Mouse (Mus musculus) mature B cell (primary cell): Measurements from ENCODE around the gene Gm49387.

ENCODE experiments used
- in situ Hi-C: fragments of 300-500 bp; cut with MboI; formaldehyde crosslinking; loops from 2 replicates; pipeline ENCODE4 v1.14.3; 2019

Gm49387 gene

DNA sequence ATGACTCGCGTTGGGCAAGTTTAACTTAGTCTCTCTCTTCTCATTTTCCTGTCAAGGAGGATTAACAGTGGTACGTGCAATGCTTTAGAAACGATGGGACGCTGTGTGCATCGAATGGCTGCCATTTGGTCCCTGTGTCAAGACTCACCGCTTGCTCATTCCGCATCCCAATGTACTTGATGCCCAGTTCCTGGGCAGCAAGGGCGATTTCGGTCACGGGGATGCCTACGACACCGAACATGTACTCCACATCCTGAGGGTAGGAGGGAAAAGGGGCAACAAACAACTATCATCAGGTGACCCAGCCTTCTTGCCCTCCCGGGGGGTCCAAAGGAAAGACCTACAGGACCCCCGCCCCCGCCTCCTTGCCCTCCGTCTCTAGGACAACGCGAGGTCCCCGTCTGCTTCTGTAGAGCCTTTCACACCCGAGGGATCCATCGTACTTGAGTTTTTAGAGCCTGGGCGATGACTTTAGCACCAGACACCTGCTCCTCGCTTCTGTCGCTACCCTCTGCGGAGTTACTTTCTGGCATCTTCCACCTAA, at the start of gene Gm49387:
Gene Gm49387 (minus strand): TSS at position 533 of the 544 bp plus-strand sequence.
- in situ Hi-C loops: no loop called here

DNA sequence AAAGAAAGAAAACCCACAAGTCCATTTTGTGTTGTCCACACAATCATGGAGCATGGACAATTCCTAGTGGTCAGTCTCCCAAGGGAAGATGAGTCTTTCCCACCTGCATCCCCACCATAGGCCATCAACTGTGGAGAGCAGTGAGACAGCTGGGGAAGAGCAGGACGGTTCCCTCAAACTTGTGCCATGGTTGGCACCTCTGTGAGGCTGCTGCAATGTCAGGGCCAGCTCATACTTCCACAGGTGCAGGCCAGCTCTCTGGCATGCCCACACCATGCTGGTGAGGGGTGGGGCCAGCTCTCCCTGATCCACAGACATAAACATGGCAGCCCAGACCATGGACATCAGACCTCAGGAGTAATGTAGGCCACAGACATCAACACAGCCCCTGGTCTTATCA, 45.6 kb upstream of the Gm49387 start:
- in situ Hi-C loops: no loop called here

DNA sequence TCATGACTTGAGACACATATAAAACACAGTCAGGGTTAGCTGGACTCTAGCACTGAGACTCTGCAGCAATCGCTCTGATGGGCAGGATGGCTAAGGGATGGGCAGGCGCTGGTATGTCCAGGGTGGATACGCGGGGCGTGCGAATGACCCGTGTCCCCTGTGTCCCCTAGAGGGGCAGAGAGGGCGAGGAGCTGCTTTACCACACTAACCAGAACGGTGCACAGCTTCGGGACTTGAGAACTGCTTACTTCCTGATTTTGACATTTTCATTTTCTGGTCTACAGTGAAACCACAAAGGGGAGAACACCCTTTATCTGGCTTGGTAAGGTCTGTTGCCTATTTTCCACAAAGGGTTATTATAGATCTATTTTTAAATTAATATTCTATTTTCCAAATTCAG, 45.0 kb upstream of the Gm49387 start:
- in situ Hi-C loops: no loop called here

DNA sequence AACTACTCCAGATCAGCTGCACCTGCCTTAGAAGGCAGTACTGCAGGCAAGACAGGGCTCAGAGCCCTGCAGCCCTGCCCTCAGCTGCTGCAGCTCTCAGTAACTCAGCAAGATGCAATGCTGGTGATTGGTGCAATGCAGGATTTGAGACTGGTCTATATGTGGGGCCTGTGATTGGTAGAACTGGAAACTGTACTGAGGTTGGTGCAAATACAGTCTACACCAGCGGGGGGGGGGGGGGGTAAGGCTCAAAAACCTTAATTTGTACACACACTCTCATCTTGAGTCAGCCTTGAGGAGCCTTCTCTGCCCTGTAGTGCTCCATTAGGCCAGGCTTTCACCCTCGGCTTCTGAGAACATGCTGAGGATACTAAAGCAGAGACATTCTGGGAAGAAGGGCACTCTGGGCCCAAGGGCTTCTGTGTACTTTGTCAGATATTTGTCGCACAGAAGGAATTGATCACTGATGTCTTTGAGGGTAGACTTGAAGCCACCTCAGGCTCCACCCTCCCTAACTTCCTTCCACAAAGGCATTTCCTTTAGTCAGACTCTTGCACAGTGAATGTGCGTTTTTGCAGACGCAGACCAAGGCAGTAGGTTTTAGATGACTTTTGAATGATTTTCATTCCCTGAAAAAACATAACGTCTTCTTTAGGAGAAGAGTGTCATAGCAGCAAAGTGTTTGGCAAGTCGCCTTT, 43.8 kb upstream of the Gm49387 start:
- in situ Hi-C loops: no loop called here

DNA sequence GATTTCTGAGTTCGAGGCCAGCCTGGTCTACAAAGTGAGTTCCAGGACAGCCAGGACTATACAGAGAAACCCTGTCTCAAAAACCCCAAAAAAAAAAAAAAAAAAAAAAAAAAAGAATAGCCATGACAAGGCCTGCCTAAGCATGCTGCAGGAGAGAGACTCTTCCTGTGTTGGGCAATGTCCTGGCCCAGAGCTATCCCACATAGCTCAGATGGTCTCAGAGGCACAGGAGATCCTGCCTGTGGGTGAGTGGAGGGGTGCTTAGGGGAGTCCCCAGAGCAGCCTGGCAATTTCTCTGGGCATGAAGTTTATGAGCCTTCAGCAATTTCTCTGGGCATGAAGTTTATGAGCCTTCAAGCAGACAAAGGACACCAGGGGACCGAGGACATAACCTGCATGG, 42.9 kb upstream of the Gm49387 start:
- in situ Hi-C loops: no loop called here

DNA sequence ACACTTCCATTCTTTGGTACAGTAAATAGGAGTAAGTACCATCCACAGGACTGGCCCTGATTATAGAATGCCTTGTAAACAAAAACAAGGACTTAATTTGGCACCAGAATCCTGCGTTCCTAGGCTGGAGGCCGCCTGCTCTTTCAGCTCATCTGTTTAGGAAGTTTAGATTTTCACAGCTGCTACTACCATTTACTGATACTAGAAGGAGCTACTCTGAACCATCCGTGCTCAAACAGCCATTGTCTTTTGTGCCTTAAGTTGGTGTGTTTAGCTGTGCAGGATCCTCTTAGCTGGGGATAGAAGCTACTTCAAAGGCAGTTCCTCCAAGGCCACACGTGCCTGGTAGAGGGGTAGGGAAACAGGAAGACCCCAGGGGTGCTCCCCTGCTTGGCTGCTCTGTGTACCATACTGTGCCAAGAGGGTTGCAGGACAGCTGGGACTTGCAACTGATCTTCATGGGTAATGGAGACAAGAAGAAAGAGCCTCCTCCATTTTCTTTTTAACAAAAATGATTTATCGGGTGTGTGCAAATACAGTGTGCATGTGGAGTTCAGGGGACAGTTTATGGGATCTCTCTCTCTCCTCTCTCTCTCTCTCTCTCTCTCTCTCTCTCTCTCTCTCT, 41.4 kb upstream of the Gm49387 start:
- in situ Hi-C loops: no loop called here

DNA sequence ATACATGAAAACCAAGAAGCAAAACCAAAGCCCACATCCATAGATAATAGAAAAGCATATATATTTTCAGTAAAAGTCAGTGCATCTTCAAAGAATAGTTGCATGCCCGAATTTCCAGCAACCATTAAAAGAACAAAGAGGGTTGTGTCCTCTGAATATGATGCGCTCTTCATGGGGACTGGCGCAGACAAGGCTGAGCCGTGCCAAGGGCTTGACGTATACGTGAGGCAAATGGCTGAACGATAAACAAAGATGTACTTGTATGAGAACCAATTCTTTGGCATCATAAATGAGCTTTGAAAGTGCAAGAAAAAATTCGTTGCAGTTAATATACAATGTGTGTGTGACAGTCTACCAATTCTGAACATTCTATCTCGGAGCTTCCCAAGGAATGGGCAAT, 40.6 kb upstream of the Gm49387 start:
- in situ Hi-C loops: no loop called here

DNA sequence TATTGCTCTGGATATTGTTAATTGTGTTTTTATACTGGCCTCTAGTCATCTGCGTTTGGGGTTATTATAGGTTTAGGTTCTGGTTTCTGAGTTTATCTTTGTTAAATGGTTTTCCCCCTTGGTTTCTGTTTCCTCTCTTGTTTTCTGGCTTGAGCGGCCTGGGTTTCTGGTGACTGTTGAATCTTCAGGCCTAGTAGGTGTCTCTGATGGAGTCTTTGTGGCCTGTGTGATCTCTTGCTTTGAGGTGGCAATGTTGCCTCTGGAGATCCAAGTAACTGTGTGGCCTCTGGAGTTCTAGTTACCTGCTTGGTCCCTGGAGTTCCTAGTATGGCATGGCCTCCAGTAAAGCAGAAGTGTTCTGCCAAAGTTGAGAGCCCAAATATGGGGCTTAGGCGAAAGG, 40.0 kb upstream of the Gm49387 start:
- in situ Hi-C loops: no loop called here

DNA sequence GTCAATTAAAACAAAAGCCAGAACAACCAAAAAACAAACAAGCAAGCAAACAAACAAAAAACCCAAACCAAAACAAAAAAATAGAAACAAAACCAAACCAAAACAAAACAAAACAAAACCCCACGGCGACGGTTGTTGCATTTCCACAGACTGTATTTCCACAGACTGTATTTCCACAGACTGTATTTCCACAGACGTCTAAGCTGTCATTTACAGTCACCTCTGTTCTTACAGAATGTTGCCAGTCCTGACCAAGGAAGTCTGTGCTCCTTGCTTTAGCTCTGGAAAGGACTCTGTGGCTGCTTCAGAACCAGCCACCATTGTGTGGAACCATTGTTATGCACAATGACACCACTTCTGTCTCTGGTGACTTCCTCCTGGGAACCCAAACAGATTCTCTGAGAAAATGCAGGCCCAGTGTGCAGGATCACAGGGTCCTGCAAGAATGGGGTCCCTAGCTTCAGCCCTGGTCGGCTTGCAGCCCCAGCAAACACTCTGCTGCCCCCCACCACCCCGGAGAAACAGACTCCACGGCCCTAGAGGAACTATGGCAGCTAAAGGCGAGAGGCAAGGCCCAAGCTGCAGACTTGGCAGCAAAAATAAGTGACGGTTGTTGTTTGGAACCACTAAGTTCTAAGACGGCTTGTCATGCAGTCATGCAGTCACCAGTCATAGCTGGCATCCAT, 31.1 kb upstream of the Gm49387 start:
- in situ Hi-C loops: no loop called here

DNA sequence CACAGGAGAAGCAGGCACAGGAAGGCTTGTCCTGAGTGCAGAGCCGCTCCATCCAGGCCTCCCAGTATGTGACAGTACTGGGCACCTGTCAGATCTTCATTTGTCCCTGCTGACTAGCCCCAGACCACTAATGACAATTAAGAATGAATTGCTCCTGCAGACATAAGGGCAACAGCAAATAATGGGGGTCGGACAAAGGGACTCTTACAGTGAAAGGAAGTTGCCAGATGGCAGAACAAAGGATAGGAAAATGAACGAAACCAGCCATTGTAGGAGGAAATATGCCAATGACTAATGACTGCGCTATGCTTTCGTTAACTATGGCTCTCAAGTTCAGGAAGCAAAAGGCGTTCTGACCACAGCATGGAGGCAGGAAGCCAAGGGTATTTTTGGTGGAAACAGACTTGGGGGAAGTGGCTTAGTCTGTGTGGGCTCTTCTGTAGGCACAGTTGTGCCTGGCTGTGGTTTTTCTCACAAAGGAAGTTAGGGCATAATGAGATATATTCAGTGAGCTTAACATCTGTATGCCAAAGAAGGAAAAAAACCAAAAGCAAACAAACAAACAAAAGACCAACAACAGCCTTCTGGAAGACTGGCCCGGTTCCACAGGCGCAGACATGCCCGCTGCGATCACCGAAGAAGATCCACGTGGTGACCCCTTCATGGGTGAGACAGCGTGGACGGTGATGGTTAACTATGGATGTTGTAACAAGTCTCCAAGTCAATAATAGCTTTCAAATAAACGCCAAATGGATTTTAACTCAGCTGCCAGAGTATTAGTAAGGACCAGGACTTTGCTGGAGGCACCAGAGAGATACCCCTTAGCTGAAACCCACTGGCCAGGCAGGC, 29.2 kb upstream of the Gm49387 start:
- in situ Hi-C loops: loop anchor here (5.0 kb wide), 1 partner anchor 112 kb away; no protein-coding TSS in a partner anchor

DNA sequence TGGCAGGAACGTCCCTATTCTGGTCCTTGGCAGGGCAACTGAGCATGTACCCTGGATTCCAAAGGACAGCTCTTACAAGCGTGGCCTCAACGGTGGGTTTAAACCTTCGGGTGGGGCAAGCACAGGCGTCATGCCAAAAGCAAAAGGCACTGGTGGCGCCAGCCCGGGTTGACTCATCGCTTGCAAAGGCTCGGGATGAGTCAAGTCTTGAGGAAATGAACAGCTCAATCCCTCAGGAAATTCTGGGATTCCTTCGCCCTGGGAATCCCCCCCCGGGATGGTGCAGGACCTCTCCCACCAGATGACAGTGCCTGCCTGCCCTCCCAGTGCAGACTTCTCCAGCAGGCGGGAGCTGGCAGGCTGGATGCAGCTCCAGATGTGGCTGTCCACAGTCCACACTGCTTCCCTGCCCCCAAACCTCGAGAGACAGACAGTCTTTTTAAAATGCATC, 28.5 kb upstream of the Gm49387 start:
- in situ Hi-C loops: loop anchor here (5.0 kb wide), 1 partner anchor 113 kb away; no protein-coding TSS in a partner anchor

DNA sequence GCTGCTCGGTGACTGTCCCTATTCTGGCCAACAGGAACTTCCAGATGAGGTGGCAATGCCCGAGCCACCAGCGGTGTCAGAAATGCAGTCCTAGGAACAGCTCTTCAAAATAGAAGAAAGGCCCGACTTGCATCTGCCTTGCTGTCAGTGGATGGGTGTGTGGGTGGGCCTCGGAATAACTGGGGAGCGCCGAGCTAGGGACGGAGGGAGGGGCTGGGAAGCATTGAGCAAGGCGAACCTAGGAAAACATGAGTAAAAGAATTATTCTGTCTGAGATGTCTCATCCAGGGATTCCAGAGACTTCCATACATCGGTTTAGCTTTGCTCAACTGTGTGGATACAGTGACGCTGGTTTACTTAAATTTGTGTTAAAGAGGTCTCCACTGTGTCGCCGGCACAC, 27.6 kb upstream of the Gm49387 start:
- in situ Hi-C loops: loop anchor here (5.0 kb wide), 1 partner anchor 114 kb away; no protein-coding TSS in a partner anchor

DNA sequence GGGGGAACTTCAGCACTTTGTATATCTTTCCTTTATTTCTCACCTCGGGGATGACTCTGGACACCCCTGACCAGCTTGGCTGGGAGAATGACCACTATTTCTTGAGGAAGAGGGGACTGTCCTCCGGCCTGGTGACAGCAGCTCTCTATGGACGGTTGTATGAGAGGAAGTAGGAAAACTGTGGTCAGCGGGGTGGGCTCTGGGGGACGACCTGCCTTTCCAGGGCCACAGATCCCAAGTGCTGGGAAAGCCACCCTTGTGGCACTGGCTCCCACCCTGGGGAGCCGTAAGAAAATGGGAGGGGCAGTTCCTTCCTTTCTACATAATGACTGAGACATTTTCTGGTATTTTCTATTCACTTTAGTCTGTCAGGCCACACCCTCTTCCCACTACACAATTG, 27.1 kb upstream of the Gm49387 start:
- in situ Hi-C loops: loop anchor here (5.0 kb wide), 1 partner anchor 115 kb away; no protein-coding TSS in a partner anchor

DNA sequence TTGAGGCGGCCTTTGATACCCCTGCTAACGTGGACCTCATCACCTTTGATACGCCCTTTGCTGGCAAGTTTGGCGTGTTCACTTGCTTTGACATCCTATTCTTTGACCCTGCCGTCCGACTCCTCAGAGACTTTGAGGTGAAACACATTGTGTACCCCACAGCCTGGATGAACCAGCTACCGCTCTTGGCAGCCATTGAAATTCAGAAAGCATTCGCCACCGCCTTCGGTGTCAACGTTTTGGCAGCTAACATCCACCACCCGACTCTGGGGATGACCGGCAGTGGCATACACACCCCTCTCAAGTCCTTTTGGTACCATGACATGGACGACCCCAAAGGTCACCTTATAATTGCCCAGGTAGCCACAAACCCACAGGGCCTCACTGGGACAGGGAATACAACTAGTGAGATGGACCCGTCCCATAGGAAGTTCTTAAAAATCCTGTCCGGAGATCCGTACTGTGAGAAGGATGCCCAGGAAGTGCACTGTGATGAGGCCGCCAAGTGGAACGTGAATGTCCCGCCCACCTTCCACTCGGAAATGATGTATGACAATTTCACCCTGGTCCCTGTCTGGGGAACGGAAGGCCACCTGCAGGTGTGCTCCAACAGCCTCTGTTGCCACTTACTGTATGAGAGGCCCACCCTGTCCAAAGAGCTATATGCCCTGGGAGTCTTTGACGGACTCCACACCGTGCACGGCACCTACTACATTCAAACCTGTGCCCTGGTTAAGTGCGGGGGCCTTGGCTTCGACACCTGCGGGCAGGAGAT, 26.4 kb upstream of the Gm49387 start:
- in situ Hi-C loops: loop anchor here (5.0 kb wide), 1 partner anchor 115 kb away; no protein-coding TSS in a partner anchor

DNA sequence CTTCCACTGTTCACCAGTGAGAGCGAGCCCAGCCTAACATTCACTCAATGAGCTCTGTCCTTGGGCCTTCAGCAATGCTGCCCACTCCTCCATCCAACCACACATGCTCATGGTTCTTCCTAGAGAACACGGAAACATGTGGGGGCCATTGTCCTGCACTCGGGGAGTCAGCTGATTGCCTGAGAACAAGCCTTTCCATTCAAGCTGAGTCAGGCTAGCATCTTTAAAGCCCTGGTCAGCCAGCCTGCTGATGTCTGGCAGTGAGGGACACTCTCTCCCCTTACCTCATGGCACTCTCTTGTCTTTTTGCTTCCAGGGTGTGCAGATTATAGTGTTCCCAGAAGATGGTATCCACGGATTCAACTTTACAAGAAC, 24.9 kb upstream of the Gm49387 start:
- in situ Hi-C loops: loop anchor here (5.0 kb wide), 1 partner anchor 117 kb away; no protein-coding TSS in a partner anchor

DNA sequence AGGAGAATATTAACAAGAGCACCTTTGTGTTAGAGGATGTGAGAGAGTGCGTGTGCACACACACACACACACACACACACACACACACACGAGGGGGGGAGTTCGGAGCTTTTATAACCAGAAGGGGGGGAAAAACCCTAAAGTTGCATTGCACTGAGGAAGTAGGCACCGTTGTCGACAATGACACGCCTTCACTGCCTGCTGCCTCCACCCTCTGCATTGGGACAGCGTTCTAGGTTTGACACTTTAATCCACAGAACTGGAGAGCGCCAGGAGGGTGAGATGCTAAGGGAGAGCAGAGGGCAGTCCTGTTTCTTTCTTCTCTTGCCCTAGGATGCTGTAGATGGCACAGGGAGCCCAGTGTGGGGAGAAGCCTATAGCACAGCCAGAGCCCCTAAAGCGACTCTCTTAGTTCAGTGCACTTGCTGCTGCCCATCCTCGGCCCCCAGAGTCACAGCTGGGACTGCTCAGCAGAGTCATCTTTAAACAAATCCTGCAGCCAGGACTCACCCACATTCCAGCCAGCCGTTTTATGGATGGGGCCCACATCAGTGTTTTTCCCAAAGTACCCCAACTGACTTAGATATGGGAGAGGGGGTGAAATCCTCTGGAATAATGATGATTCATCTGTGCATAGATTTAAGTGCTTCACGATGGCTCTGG, 24.4 kb upstream of the Gm49387 start:
- in situ Hi-C loops: loop anchor here (5.0 kb wide), 1 partner anchor 117 kb away; no protein-coding TSS in a partner anchor

DNA sequence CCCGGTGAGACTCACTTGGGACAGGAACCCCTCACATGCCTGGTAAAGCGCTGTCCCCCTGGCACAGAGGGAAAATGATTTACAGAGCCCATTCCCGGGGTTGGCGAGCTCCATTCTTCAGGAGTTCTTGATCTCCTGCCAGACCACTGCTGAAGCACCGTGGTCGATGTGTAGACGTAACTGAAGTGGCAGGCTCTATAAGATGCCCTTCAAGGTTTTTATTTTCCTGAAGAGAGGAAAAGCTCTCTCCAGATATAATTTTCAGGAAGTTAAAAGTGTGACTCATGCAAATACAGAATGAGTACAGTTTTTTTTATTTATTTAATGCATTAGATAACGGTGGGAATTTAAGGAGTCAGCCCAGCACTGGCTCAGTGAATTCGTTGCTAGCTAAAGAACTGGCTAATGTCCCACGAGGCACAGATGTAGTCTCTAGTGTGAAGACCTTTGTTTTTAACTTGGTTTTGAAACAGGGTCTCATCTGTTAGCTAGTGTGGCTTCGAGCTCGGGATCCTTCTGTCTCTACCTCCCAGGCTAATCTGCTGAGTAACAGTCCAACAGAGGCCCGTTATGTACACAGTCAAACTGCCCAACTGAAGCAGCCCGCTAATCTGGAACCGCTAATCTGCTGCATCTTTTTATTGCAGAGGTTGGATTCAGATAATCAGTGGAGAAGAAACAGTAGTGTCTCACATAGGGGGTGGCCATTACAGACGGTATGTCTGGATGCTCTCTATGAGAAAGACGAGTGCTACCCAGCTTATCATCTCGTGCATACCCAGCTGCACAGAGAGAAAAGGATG, 23.6 kb upstream of the Gm49387 start:
- in situ Hi-C loops: no loop called here

DNA sequence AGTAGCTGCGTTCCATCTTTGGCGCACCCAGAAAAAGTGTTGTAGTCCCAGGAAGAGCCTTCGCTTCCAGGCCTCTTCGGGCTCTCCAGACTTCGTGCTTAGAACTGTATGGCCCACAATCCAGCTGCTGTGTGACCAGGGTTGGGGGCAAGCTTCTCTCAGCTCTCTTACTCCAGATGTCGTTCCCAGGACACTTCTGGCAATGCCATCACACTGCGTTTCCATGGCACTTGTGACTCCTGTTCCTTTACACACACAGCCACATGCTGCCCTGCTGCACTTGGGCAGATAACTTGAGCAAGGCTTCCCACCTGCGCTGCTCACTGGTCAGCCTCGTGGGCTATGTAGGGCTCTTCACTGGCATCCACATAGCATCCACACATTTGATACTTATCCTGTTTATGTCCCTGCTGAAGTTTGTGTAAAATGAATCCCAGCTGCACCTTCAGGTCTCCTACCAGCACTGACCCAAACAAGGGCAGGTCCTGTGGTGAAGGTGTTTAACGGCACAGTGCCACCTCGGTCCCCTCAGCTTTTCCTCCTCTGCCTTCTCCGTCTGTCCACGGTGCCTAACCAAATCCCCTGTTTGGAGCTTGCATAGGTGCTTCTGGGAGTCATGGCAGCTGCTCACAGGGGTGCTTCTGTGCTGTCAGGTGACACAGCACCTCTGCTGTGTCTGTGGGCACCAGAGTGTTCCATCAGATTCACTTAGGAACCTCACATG, 22.9 kb upstream of the Gm49387 start:
- in situ Hi-C loops: no loop called here
